Mouse (Mus musculus): ENCODE results near the gene Gm21028.
"Not testable (repeated sequence)": the region's sequence is repeated elsewhere in the genome, so short reads cannot be mapped to it uniquely, and the experiment has no call there.

The Gm21028 gene

GRCm38 (mm10) chr7:42578488-42578887 is at the start of gene Gm21028:
Gm21028 (minus strand) TSS chr7:42578588.
- in situ Hi-C loops (cut with MboI, MseI) = no loop called here

- in situ Hi-C loops (cut with MboI, MseI) = not testable (repeated sequence)
Measured at GRCm38 (mm10) chr7:42595666-42596065, 17.3 kb upstream of the Gm21028 start.

GRCm38 (mm10) chr7:42592413-42592812 is 14.0 kb upstream of the Gm21028 start, which contains the start of gene Zfp977:
Zfp977 (minus strand) TSS chr7:42592547.
- in situ Hi-C loops (cut with MboI, MseI) = not testable (repeated sequence)

GRCm38 (mm10) chr7:42591311-42591710 is 12.9 kb upstream of the Gm21028 start:
- in situ Hi-C loops (cut with MboI, MseI) = not testable (repeated sequence)

- in situ Hi-C loops (cut with MboI, MseI) = no loop called here
Measured at GRCm38 (mm10) chr7:42551766-42552165, 26.6 kb downstream of the Gm21028 start.

All from T-helper 1 cell (primary cell).